Comparison of ENCODE assay signal across 15 mouse cellular contexts in genomic region chr12:76336111-76336965, GRCm38 (mm10).
"Had no signal": no experiment of that assay in that cellular context is flagged by ENCODE, and none has a peak within 500 bp of the region (broad histone marks: within the 10 kb centered on the region; RNA-seq: fewer than 3 reads in every experiment).

No protein-coding gene starts in this region.

- H3K9ac ChIP-seq: intestine, embryonic 15.5 days; kidney, embryonic 15.5 days; limb, embryonic 12.5 days; liver, embryonic 13.5 days; liver, postnatal 0 days; midbrain, embryonic 12.5 days; stomach, embryonic 15.5 days had no signal

- DNase-seq: kidney, adult 2 months; kidney, postnatal 14 days; layer of hippocampus, postnatal 36 days; liver; liver, embryonic 13.5 days; liver, postnatal 0 days; right cerebral cortex, postnatal 14 days; thymus, adult 2 months; thymus, postnatal 25 days had no signal

- H3K27ac ChIP-seq: intestine, embryonic 15.5 days; kidney, embryonic 15.5 days; limb, embryonic 12.5 days; liver, embryonic 13.5 days; midbrain, embryonic 12.5 days; stomach, embryonic 15.5 days had no signal

- H3K4me2 ChIP-seq: intestine, embryonic 15.5 days; kidney, embryonic 15.5 days; limb, embryonic 12.5 days; liver, embryonic 13.5 days; midbrain, embryonic 12.5 days; stomach, embryonic 15.5 days had no signal

- ATAC-seq: intestine, embryonic 15.5 days; liver, postnatal 0 days; midbrain, embryonic 16.5 days had no signal

- H3K36me3 ChIP-seq: intestine, embryonic 15.5 days; kidney, embryonic 15.5 days; limb, embryonic 12.5 days; liver, embryonic 13.5 days; midbrain, embryonic 12.5 days; stomach, embryonic 15.5 days had no signal

- H3K4me3 ChIP-seq: intestine, embryonic 15.5 days; kidney, embryonic 15.5 days; limb, embryonic 12.5 days; liver, embryonic 13.5 days; midbrain, embryonic 12.5 days; stomach, embryonic 15.5 days had no signal

- H3K9me3 ChIP-seq: intestine, embryonic 15.5 days; kidney, embryonic 15.5 days; limb, embryonic 12.5 days; liver, embryonic 13.5 days; midbrain, embryonic 12.5 days; stomach, embryonic 15.5 days had no signal

- H3K27me3 ChIP-seq: intestine, embryonic 15.5 days; kidney, embryonic 15.5 days; limb, embryonic 12.5 days; liver, embryonic 13.5 days; midbrain, embryonic 12.5 days; stomach, embryonic 15.5 days had no signal

- H3K4me1 ChIP-seq: intestine, embryonic 15.5 days; kidney, embryonic 15.5 days; limb, embryonic 12.5 days; liver, embryonic 13.5 days; midbrain, embryonic 12.5 days; stomach, embryonic 15.5 days had no signal
